Mouse (Mus musculus): ENCODE data around the gene Gm21970.

DNA sequence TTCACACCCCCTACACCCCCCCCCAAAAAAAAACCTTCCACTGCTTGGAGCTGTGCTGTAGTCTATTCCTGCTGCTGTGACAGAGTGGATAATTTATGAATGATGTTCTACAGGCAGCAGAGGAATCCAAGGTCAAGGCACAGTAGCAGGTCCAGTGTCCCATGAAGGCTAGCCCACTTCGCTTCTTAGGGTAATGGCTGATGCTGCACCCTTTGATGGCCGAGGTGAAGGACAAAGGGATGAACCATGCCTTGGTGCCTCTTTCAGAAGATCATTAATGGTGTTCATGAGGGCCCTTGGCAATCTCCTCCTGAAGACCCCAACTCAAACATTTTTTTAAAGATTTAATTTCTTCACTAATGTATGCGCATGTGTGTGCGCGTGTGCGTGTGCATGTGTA, 24.8 kb downstream of the Gm21970 start:
- TF ChIP-seq CTCF (IDR thresholded peaks at IDR 0.05; ENCODE audit: control insufficient read depth, insufficient read depth, insufficient replicate concordance, low read depth, low read length) (no peak), POLR2A (IDR thresholded peaks at IDR 0.05; ENCODE audit: control insufficient read depth, low read depth, low read length) (no peak)
